Mouse (Mus musculus): ENCODE measurements around the gene Olfr1122.
"Not testable (repeated sequence)": the region's sequence is repeated elsewhere in the genome, so short reads cannot be mapped to it uniquely, and the experiment has no call there.

Gene Olfr1122

DNA sequence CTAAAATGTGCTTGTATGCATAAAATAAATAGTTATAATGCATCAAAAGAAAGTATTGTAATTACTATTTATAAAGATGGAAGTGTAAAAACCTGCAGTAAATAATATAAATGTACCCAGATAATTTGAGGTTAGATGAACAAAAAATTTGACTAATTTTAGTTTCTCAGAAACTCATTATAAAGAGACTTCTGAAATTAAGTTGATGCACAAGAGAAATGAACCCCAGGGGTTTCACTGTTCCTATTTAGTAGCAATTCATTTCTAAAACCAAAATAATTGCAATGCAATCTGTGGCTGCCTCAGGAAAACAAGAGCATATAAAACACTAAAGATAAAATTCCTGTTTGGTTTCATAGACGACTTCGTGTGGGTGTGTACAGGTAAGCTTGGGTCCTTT, at the start of gene Olfr1122:
Gene Olfr1122, plus strand, starts transcription at position 301 of the 400 bp plus-strand sequence.
- DNase-seq (ENCODE audit: low spot score) = no peak

DNA sequence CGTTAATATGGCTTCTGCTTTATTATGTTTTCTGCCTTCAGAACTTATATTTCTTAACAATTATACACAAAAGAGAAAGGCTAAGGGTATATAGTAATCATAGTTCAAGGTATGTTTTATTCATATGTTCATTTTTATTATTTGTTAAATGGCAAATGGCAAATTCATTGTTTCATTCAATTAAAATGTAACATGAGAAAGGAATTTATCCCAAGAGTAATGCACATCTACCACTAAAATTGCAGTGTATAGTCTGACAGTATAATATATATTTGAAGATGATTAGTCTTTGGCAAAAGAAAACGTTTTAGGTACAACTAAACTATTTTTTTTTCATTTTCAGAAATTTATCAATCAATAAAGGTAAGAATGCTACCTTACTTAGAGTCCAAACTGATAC, 31.1 kb upstream of the Olfr1122 start, which contains the start of gene Olfr1120:
Gene Olfr1120, plus strand, starts transcription at position 301 of the 400 bp plus-strand sequence.
- DNase-seq (ENCODE audit: low spot score) = no peak

DNA sequence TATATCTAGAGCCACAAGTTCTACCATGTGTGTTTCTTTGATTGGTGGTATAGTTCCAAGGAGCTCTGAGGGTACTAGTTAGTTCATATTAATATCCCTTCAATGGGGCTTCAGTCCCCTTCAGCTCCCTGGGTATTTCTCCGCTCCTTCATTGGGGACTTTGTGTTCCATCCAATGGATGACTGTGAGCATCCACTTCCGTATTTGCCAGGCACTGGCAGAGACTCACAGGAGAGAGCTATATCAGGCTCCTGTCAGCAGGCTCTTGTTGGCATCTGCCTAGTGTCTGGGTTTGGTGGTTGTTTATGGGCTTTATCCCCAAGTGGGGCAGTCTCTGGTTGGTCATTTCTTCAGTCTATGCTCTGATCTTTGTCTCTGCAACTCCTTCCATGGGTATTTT, 25.5 kb upstream of the Olfr1122 start:
- DNase-seq (ENCODE audit: low spot score) = not testable (repeated sequence)

DNA sequence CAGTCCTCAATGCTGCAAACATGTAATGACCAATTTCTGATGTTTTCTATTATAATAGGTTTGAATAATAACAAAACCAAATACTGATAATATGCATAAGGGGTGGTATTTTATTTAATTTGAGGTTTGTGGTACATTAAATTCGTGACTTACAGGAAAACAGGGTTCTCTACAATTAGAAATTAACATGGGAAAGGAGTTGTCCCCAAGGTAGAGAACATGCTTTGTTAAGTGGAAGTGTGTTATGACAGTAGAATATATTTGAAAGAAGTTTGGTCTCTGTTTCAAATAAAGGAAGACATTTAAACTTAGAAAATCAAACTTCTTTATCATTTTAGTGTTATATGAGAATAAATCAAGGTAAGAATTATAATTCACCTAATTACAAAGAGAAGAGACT, 16.1 kb upstream of the Olfr1122 start, which contains the start of gene Olfr1121:
Gene Olfr1121, plus strand, starts transcription at position 301 of the 400 bp plus-strand sequence.
- no peak for DNase-seq (ENCODE audit: low spot score)

DNA sequence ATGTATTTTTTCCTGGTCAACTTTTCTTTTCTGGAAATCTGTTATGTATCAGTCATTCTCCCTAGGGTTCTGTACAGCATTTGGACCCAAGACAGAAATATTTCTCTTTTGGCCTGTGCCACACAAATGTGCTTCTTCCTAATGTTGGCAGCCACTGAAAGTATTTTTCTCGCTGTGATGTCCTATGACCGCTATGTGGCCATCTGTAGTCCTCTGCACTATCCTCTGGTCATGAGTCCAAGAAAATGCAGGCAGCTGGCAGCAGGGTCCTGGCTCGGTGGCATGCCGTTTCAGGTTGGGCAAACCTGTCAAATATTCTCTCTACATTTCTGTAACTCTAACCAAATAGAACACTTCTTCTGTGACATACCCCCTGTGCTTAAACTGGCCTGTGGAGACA, 13.9 kb upstream of the Olfr1122 start:
- no peak for DNase-seq (ENCODE audit: low spot score)

DNA sequence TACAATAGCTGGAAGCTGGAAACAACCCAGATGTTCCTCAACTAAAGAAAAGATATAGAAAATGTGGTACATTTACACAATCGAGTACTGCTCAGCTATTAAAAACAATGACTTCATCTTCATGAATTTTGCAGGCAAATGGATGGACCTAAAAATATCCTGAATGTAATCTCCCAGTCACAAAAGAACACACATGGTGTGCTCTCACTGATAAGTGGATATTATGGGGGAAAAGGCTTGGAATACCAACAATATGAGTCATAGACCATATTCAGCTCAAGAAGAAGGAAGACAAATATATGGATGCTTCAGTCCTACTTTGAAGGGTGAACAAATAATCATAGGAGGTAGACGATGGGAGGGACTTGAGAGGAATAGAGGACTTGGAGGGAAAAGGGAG, 1.7 kb upstream of the Olfr1122 start:
- DNase-seq (ENCODE audit: low spot score) = no peak

DNA sequence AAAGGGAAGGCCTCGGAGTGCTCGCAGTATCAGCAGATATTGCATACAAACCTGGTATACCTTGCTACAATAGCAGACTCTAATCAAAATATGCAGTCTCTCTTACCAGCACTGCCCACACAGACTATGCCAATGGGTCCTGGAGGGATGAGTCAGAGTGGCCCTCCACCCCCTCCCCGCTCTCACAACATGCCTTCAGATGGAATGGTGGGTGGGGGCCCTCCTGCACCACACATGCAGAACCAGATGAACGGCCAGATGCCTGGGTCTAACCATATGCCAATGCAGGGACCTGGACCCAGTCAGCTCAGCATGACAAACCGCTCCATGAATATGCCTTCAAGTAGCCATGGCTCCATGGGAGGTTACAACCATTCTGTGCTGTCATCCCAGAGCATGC, 8.0 kb downstream of the Olfr1122 start:
- not testable (repeated sequence) for DNase-seq (ENCODE audit: low spot score)

DNA sequence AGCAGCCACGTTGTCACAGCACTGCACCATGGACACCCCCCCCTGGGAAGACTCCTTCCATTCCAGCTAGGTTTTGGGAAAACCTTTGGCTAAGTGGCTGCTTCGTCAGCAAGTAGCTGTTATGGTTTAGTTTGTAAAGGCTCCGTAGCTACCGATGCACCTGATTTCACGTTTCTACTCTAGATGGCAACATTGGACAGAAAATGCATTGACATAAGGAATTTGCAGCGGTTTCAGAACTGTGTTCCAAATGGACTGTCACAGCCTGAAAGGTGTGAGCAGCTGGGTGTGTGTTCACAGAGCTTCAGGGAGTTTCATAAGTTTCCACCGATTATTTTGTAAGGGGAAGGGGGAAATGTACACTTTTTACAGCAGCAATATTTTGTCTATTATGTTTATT, 9.0 kb downstream of the Olfr1122 start:
- not testable (repeated sequence) for DNase-seq (ENCODE audit: low spot score)

DNA sequence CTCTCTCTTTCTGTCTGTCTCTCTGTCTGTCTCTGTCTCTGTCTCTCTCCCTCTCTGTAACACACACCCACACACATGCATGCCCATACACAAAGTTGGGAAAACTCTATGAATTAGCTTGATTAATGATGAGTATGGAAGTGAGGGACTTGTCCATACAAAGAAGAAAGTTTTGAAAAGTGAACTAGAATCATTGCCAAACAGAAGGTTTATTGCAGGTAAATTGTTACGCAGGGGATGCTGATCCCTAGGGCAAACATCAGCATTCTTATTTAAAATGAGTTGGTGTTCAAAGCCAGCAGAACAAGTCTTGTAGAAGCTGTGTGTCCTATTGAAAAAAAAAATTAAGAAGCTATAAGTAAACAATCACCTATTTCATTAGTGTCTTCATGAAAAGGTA, 30.7 kb downstream of the Olfr1122 start, which contains the start of gene Olfr1123:
Gene Olfr1123, plus strand, starts transcription at position 301 of the 400 bp plus-strand sequence.
- DNase-seq (ENCODE audit: low spot score) = no peak

DNA sequence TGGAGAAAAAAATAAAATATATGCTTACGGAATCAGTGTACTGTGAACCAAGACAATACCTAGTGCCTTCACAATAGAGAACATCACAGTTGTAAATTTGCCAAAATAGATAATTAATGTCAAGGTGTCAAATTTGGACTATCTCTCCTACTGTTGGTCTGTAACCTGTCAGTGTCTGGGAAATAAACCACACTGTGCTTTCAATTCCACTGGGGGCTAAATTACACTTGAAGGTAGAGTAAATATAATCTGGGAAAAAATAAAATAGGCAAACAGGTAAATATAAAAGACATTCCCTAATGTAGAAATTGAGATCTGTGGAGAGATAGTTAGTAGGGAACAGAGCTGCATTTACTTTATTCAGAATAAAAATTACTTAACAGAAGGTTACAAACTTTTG, 44.3 kb downstream of the Olfr1122 start, which contains the start of gene Olfr1124:
Gene Olfr1124, plus strand, starts transcription at position 301 of the 400 bp plus-strand sequence.
- no peak for DNase-seq (ENCODE audit: low spot score)

DNA sequence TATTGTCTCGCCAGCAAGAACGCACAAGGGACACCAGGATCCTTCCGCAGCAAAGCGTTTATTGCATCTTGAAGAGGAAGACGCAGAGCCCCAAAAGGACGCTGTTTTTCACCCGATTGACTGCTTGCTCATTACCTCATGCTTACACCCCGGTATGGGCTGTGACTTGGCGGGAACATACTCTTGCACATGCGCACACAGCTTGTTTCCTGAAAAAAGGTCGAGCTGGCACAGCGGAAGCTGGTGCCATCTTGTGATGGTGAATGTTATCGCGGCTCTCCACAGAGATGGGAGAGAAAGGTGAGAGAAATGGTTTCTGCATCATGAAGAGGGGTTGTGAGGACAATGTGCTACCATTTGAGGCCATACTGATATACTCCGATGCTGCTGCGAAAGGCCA, 52.1 kb downstream of the Olfr1122 start:
- no peak for DNase-seq (ENCODE audit: low spot score)
